7 mouse cellular contexts compared by ENCODE assay signal in the genomic region with DNA sequence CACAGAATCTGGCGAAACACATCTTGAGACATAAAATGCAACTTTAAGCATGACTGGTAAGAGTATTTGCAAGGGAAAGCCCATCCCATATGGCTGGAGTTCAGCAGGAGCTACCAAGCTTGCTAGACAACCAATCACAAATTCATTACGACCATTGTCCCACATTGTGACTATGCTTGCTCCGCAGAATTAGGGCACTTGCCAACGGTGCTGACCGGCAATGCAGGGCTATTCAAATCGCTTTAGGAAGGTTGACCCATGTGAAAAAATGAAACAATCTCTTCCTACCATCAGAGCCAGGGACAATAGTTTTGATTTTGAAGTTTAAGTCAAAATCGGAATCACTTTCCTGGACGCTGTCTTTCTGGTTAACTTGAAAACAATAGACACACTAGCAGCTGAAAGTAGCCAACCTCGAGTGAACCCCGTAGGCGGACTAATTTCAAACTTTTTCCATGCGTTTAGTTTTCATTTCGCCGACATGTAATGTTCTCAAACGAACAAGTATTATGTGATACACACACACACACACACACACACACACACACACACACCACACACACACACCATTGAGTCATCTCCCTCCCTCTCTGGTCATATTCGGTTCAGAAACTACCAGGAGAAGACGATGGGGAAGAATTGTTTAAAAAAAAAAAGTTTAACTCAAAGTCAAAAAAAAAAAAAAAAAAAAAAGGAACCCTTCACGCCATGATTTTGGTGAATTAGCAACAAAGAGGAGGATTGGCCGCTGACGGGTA. TPM values are rescaled to one million over a fixed set of nuclear protein-coding genes. Genes with fewer than 3 reads are reported as not detected.
DNase-seq lines count a peak whose midpoint lies in the region; ATAC-seq lines count a peak whose summit lies in the region.

Kat2b (plus strand) TSS at position 701 of the 758 bp plus-strand sequence.

- H3K4me3 ChIP-seq in forebrain, embryonic 13.5 days = peak within 1 kb of the TSS; percentile 81

- H3K4me1 ChIP-seq in forebrain, embryonic 13.5 days = peaks cover 32% of the 10 kb centered on the region

- WGBS in forebrain, embryonic 13.5 days = under 1% methylated on average over 20 of the region's 20 CpGs

- ATAC-seq in forebrain, embryonic 13.5 days = peak; percentile 5; the same call in 1 of the 2 replicates

- H3K4me2 ChIP-seq in forebrain, embryonic 13.5 days = peak within 1 kb of the TSS; percentile 89

- no peaks in the 10 kb centered on the region for H3K36me3 ChIP-seq in forebrain, embryonic 13.5 days (ENCODE audit: poor library complexity, severe bottlenecking)

- no peaks in the 10 kb centered on the region for H3K9me3 ChIP-seq in forebrain, embryonic 13.5 days (replicated peaks)

- peak; percentile 61 for DNase-seq in NIH3T3 (ENCODE audit: low read depth)
- peak; percentile 40 for DNase-seq in c-Kit-positive CD71-positive TER-119-negative erythroid progenitor cells, embryonic 14.5 days (ENCODE audit: low read depth)
- DNase-seq in heart, postnatal 4 days = peak; percentile 71
- peak in 1 of 2 experiments; percentile 37 for DNase-seq in layer of hippocampus, postnatal 10 days (ENCODE audit: low spot score in 2 of 2)
- DNase-seq in lung, postnatal 10 days = peak; percentile 73
- peak; percentile 72 for DNase-seq in retina, embryonic 14.5 days (ENCODE audit: low spot score)

- H3K9ac ChIP-seq in forebrain, embryonic 13.5 days = peak within 1 kb of the TSS; percentile 95

- peak within 1 kb of the TSS; percentile 98 for H3K27ac ChIP-seq in forebrain, embryonic 13.5 days

- no peaks in the 10 kb centered on the region for H3K27me3 ChIP-seq in forebrain, embryonic 13.5 days

RNA-seq across cellular contexts. Expression of gene Kat2b, which starts in this region (rescaled TPM):
- 7.0 and 7.5 TPM in 2 replicates for polyA plus RNA-seq in forebrain, embryonic 13.5 days (2015; fragmentation: Nextera tagmentation; extraction: Ambion mirVana)
- total RNA-seq in heart, postnatal 4 days (2021) = 10 to 100 TPM; 79.5 to 84.6 TPM
- total RNA-seq in layer of hippocampus, postnatal 10 days (2021) = 10 to 100 TPM; 14.1 to 14.6 TPM

Comparison
In these comparisons a context has a peak if more than half of its experiments do, and no peak if none do; other contexts are left out.
1. RNA of gene Kat2b (total RNA-seq): 79.5 to 84.6 TPM in heart, postnatal 4 days; 14.1 to 14.6 TPM in layer of hippocampus, postnatal 10 days; every median in the first group is over 4 times any median in the second.